Mouse (Mus musculus) spleen, adult 2 months (tissue): ENCODE results near the gene Glb1.

ENCODE experiments used
- CTCF ChIP-seq: fragments of 200-500 bp; IDR thresholded peaks from 2 replicates; pipeline ENCODE4 v1.5.1; 2011; ENCODE audit warnings: mild to moderate bottlenecking, inconsistent platforms; ENCODE audit not compliant: insufficient read depth, insufficient read length, insufficient replicate concordance; ENCODE audit errors: extremely low read depth
- POLR2A ChIP-seq: fragments of 200-500 bp; IDR thresholded peaks from 2 replicates; pipeline ENCODE4 v1.6.1; 2011; ENCODE audit warnings: low read depth, low read length, inconsistent platforms

GRCm38 (mm10) chr9:114465442-114465841, 64.6 kb downstream of the Glb1 start:
- TF ChIP-seq CTCF (no peak), POLR2A (no peak)
